ENCODE assay signal across 14 mouse cellular contexts in genomic region chr1:135227339-135227950, GRCm38 (mm10). TPM values are rescaled to one million over a fixed set of nuclear protein-coding genes. Genes with fewer than 3 reads are reported as not detected.
A peak's percentile ranks its signal among the peaks of the same experiment; 100 is the strongest.
DNase-seq lines count a peak whose midpoint lies in the region; ATAC-seq lines count a peak whose summit lies in the region.
"Had no signal": no experiment of that assay in that cellular context is flagged by ENCODE, and none has a peak within 500 bp of the region (broad histone marks: within the 10 kb centered on the region; RNA-seq: fewer than 3 reads in every experiment).

No protein-coding gene starts in this region.

- no peaks in the 10 kb centered on the region for H3K36me3 ChIP-seq in hindbrain, embryonic 11.5 days (ENCODE audit: control insufficient read depth, insufficient read depth, low read length)

- no peak overlapping the region for H3K4me2 ChIP-seq in hindbrain, embryonic 11.5 days (replicated peaks; ENCODE audit: low read depth, low read length)

- no peak overlapping the region for H3K4me3 ChIP-seq in hindbrain, embryonic 11.5 days (ENCODE audit: low read depth, low read length)

- H3K9me3 ChIP-seq in hindbrain, embryonic 11.5 days (ENCODE audit: control insufficient read depth, low read length), result no peaks in the 10 kb centered on the region

- 83% methylated on average over 13 of the region's 13 CpGs for WGBS in hindbrain, embryonic 11.5 days

- H3K27ac ChIP-seq in hindbrain, embryonic 11.5 days (ENCODE audit: low read depth, low read length), result no peak overlapping the region

- peak; percentile 20 for DNase-seq in cerebellum, adult 9-10 months
- no peak for DNase-seq in cerebellum, adult 11 months
- peak; percentile 51 for DNase-seq in kidney, adult 9 months
- DNase-seq in lung, postnatal 14 days, result peak; percentile 73
- DNase-seq in urinary bladder, postnatal 14 days (ENCODE audit: low spot score), result peak; percentile 88
- DNase-seq in hindbrain, embryonic 11.5 days (ENCODE audit: low spot score), result no peak
- DNase-seq in frontal cortex, postnatal 14 days (ENCODE audit: low spot score in 2 of 2), result no peak
- no peak for DNase-seq in adrenal gland, postnatal 14 days
- DNase-seq: adrenal gland, adult 2 months; gastrocnemius, postnatal 10 days had no signal

- no peak overlapping the region for H3K9ac ChIP-seq in hindbrain, embryonic 11.5 days (ENCODE audit: low read depth, low read length)

- ATAC-seq in hindbrain, embryonic 11.5 days (ENCODE audit: low FRiP score), result no peak

- H3K4me1 ChIP-seq in hindbrain, embryonic 11.5 days (replicated peaks; ENCODE audit: control insufficient read depth, insufficient read depth, low read length), result no peaks in the 10 kb centered on the region

- H3K27me3 ChIP-seq in hindbrain, embryonic 11.5 days (ENCODE audit: control insufficient read depth, insufficient read depth, low read length), result no peaks in the 10 kb centered on the region

RNA-seq across cellular contexts. Expression of gene Elf3, which starts 30.9 kb away (rescaled TPM):
- 0.73 and 2.0 TPM in 2 replicates for polyA plus RNA-seq in hindbrain, embryonic 11.5 days (2014; fragmentation: Nextera tagmentation; extraction: Ambion mirVana)
- 0.30 TPM in 2 replicates for total RNA-seq in adrenal gland, postnatal 14 days (2021)
- total RNA-seq: left cerebral cortex, postnatal 14 days; monocyte, adult 5-6 weeks had no signal

RNA-seq across cellular contexts. Expression of gene Rnpep, which starts 56.4 kb away (rescaled TPM):
- polyA plus RNA-seq in hindbrain, embryonic 11.5 days (2014; fragmentation: Nextera tagmentation; extraction: Ambion mirVana), result 96.8 and 104 TPM in 2 replicates
- total RNA-seq in adrenal gland, postnatal 14 days (2021), result 46.8 and 51.3 TPM in 2 replicates

RNA-seq across cellular contexts. Expression of gene Gpr37l1, which starts 60.0 kb away (rescaled TPM):
- not detected in 2 replicates for polyA plus RNA-seq in hindbrain, embryonic 11.5 days (2014; fragmentation: Nextera tagmentation; extraction: Ambion mirVana)
- total RNA-seq in adrenal gland, postnatal 14 days (2021), result 1.8 and 2.4 TPM in 2 replicates
- total RNA-seq: monocyte, adult 5-6 weeks had no signal
- polyA plus RNA-seq: heart, embryonic 16.5 days; liver, embryonic 16.5 days had no signal

Comparison
In these comparisons a context has a peak if more than half of its experiments do, and no peak if none do; other contexts are left out.
1. DNase-seq: peak in cerebellum, adult 9-10 months (single experiment), kidney, adult 9 months (single experiment), lung, postnatal 14 days (single experiment) and urinary bladder, postnatal 14 days (single experiment); none in cerebellum, adult 11 months (single experiment), hindbrain, embryonic 11.5 days (single experiment), frontal cortex, postnatal 14 days (0 of 2) and adrenal gland, postnatal 14 days (single experiment).